Mouse (Mus musculus) heart, postnatal 0 days (tissue): ENCODE data around the gene 2310022B05Rik.

Experiments used
- CTCF ChIP-seq: IDR thresholded peaks from 2 replicates; pipeline ENCODE4 v1.5.1; 2016; ENCODE audit warnings: antibody characterized with exemption, control low read depth, low read depth
- EP300 ChIP-seq: IDR thresholded peaks from 2 replicates; pipeline ENCODE4 v1.6.1; 2016; ENCODE audit warnings: antibody characterized with exemption, low read depth

GRCm38 (mm10) chr8:124703526-124703925 lies 40.4 kb upstream of the 2310022B05Rik start:
- no peak for TF ChIP-seq CTCF
- TF ChIP-seq EP300: no peak
